Mouse (Mus musculus): ENCODE measurements around the gene Olfr605. TPM values are rescaled to one million over a fixed set of nuclear protein-coding genes. Genes with fewer than 3 reads are reported as not detected.
"Not testable (repeated sequence)": the region's sequence is repeated elsewhere in the genome, so short reads cannot be mapped to it uniquely, and the experiment has no call there.

Olfr605 gene
- polyA plus RNA-seq (2016; fragmentation: Nextera tagmentation; extraction: Ambion mirVana), result not detected in 2 replicates

DNA sequence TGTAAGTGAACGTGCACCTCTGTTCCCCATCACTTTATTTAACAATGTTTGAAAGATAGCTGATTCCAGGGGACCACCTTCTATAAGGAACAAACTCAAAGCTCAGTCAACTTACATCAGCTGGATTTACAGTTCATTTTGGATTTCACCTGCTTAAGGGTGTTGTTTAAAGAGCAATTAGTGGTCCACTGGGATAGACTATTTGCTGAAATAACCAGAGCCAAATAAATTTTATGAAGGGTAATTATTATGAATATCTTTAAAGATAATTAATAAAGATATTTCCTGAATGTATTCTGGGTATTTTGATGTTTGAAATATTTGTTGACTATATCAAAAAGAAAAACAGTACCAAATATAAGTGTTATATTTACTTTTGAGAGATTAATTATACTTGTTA lies at the start of gene Olfr605:
Olfr605 (minus strand) TSS at position 101 of the 400 bp plus-strand sequence.
- H3K4me3 ChIP-seq, result no peak within 1 kb of the TSS
- H3K36me3 ChIP-seq, result no peaks in the 10 kb centered on the region
- DNase-seq (ENCODE audit: low spot score), result no peak
- 92% methylated on average over 1 of the region's 1 CpGs for WGBS
- no peaks in the 10 kb centered on the region for H3K9me3 ChIP-seq (replicated peaks)
- H3K4me1 ChIP-seq, result no peaks in the 10 kb centered on the region
- no peaks in the 10 kb centered on the region for H3K27me3 ChIP-seq (ENCODE audit: low read depth, poor library complexity, severe bottlenecking)
- no peak within 1 kb of the TSS for H3K27ac ChIP-seq (replicated peaks)

DNA sequence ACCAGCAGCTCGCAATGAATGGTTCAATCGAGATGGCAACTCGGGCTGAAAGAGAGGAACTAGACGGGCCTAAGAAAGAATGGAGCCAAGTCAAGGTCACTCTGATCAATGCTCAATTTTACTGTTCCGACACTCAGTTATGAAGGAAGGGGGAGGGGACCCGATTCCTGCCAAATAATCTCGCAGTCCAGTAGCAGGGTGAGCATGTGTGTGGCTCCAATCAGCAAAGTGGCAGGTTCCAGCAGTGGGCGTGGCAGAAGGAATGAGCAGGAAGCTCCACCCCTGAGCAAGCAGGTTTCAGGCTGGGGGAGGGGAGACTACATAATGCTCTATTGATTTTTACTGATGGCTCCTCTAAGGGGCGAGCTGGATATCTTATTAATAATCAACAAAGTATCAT lies 31.9 kb upstream of the Olfr605 start:
- not testable (repeated sequence) for H3K36me3 ChIP-seq; H3K4me1 ChIP-seq; H3K27me3 ChIP-seq (ENCODE audit: low read depth, poor library complexity, severe bottlenecking); DNase-seq (ENCODE audit: low spot score); H3K4me3 ChIP-seq; H3K9me3 ChIP-seq (replicated peaks); H3K27ac ChIP-seq (replicated peaks)
- 89% methylated on average over 9 of the region's 9 CpGs for WGBS

DNA sequence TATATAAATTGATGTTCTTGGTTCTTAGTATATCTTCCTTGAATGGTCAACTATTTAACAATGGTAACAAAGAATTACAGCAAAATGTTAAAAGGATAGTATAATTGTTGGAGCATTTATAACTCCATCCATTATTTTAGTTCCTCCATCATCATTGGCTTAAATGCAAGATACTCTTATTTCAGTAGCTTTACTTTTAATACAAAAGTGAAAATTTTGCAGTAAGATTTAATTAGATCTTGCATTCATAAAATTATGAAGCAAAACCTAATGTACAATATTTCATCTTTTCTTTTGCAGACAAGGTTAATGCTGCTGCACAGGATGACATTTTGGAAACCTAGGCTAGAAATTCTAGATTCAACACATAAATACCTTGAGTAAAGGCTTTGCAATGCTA lies 24.3 kb upstream of the Olfr605 start, which contains the start of gene Olfr608:
Olfr608 (plus strand) TSS at position 301 of the 400 bp plus-strand sequence.
- H3K36me3 ChIP-seq, result no peaks in the 10 kb centered on the region
- H3K27ac ChIP-seq (replicated peaks), result no peak within 1 kb of the TSS
- H3K4me1 ChIP-seq, result no peaks in the 10 kb centered on the region
- no peak within 1 kb of the TSS for H3K4me3 ChIP-seq
- no peaks in the 10 kb centered on the region for H3K9me3 ChIP-seq (replicated peaks)
- no peak for DNase-seq (ENCODE audit: low spot score)
- H3K27me3 ChIP-seq (ENCODE audit: low read depth, poor library complexity, severe bottlenecking), result no peaks in the 10 kb centered on the region

DNA sequence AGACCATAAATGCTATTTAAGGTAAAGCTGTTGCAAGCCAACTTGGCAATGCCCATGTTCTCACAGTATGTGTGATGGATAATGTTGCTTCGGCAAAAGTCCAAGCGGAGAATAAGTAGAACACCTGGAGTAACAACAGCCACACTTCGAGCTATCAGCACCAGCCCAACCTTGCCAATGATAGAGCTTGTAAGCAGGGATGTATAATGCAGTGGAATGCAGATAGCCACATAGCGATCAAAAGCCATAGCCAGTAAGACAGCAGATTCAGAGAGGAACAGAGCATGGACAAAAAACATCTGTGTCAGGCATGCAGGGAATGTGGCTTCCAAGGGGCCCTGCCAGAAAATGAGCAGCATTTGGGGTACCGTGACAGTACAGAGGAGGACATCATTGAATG lies 15.4 kb upstream of the Olfr605 start:
- Histone ChIP-seq H3K27ac (replicated peaks) (no peak overlapping the region), H3K36me3 (no peaks in the 10 kb centered on the region), H3K27me3 (ENCODE audit: low read depth, poor library complexity, severe bottlenecking) (no peaks in the 10 kb centered on the region), H3K4me3 (no peak overlapping the region), H3K9me3 (replicated peaks) (no peaks in the 10 kb centered on the region), H3K4me1 (no peaks in the 10 kb centered on the region)
- 89% methylated on average over 5 of the region's 5 CpGs for WGBS
- DNase-seq (ENCODE audit: low spot score), result no peak

DNA sequence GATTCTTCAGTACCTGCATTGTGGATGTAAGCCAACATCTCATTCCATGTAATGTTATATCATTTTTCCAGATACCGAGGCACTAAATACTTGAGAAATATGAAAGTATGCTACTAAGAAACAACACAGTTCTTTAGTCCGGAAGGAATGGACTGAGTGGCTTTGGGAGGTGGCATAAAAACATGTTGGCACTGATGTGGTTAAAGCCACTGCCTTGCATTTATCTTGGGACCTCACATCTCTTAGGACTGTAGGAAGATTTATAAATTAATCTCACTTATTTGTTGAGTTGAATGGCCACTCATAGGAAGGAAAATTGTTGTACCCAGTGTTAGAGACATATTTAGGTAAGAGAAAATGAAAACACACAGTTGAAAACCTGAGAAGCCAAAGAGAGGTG lies 3.5 kb upstream of the Olfr605 start, which contains the start of gene Olfr606:
Olfr606 (plus strand) TSS at position 301 of the 400 bp plus-strand sequence.
- no peaks in the 10 kb centered on the region for H3K36me3 ChIP-seq
- H3K27ac ChIP-seq (replicated peaks), result no peak within 1 kb of the TSS
- H3K27me3 ChIP-seq (ENCODE audit: low read depth, poor library complexity, severe bottlenecking), result no peaks in the 10 kb centered on the region
- H3K4me3 ChIP-seq, result no peak within 1 kb of the TSS
- H3K4me1 ChIP-seq, result no peaks in the 10 kb centered on the region
- DNase-seq (ENCODE audit: low spot score), result no peak
- 90% methylated on average over 2 of the region's 2 CpGs for WGBS
- H3K9me3 ChIP-seq (replicated peaks), result no peaks in the 10 kb centered on the region

DNA sequence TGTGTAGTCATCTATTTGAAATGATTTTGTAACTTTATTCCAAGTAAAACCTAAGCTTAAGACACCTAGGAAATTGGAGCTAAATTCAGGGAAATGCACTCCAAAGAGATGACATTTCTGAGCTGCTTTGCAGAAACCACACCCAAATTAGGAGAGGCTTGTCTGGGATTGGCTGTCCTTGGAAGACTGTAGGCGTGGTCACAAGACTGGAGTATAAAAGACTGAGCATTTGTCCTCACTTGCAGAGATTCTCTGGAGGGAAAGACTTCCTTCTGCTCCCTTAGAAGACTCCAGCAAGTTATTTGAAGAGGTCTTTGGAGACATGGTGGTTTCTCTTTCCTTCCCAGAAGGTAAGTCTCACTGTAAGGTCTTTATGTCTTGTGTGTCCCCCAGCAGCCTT lies 30.5 kb downstream of the Olfr605 start, which contains the start of gene Usp17lc:
Usp17lc (plus strand) TSS at position 301 of the 400 bp plus-strand sequence.
- not testable (repeated sequence) for H3K9me3 ChIP-seq (replicated peaks); H3K4me1 ChIP-seq; H3K36me3 ChIP-seq; H3K4me3 ChIP-seq; H3K27me3 ChIP-seq (ENCODE audit: low read depth, poor library complexity, severe bottlenecking); DNase-seq (ENCODE audit: low spot score); H3K27ac ChIP-seq (replicated peaks)
- 80% methylated on average over 1 of the region's 1 CpGs for WGBS

DNA sequence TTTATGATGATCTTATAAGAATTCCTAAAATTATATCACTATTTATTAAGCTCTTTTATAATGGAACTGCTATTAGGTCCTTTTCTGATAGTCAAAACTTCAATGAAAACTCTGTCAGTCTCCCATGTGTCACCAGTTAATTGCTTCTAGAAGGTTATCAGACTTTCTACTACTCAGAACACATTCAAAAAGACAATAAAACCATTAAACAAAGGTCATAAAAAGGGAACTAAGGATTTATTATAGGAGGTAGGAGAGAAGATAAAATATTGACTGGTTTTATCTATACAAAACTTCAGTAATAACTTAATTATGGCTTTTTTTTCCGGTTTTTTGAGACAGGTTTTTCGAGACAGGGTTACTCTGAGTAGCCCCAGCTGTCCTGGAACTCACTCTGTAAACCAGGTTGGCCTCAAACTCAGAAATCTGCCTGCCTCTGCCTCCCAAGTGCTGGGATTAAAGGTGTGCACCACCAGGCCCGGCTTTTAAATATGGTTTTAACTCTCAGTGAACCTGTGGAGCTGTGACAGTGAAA lies 38.7 kb downstream of the Olfr605 start:
- not testable (repeated sequence) for H3K36me3 ChIP-seq; H3K27ac ChIP-seq (replicated peaks); H3K4me1 ChIP-seq; DNase-seq (ENCODE audit: low spot score); H3K27me3 ChIP-seq (ENCODE audit: low read depth, poor library complexity, severe bottlenecking); H3K4me3 ChIP-seq; H3K9me3 ChIP-seq (replicated peaks)
- WGBS, result 74% methylated on average over 3 of the region's 3 CpGs

DNA sequence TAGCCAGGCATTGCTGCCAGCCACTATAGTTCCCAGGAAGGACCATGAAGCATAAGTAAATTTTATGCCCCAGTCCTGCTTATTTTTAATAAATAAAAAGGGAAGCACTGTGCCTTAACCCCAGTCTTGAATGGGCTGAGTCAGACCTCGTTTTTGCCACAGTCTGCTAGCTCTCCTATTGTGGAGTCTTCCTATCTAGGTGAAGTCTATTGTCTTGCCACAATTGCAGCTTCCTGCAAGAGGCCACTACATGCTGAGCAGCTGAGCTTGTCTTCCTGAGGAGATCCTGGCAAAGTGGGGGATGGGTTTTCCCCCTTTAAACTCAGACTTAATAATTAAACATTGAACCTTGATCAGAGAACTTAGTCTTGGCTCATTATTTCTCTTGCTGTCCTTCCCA lies 46.3 kb downstream of the Olfr605 start:
- no peaks in the 10 kb centered on the region for H3K27me3 ChIP-seq (ENCODE audit: low read depth, poor library complexity, severe bottlenecking)
- H3K4me3 ChIP-seq, result no peak overlapping the region
- H3K9me3 ChIP-seq (replicated peaks), result no peaks in the 10 kb centered on the region
- DNase-seq (ENCODE audit: low spot score), result no peak
- H3K36me3 ChIP-seq, result no peaks in the 10 kb centered on the region
- no peak overlapping the region for H3K27ac ChIP-seq (replicated peaks)
- WGBS, result 17% methylated on average over 1 of the region's 1 CpGs
- no peaks in the 10 kb centered on the region for H3K4me1 ChIP-seq

DNA sequence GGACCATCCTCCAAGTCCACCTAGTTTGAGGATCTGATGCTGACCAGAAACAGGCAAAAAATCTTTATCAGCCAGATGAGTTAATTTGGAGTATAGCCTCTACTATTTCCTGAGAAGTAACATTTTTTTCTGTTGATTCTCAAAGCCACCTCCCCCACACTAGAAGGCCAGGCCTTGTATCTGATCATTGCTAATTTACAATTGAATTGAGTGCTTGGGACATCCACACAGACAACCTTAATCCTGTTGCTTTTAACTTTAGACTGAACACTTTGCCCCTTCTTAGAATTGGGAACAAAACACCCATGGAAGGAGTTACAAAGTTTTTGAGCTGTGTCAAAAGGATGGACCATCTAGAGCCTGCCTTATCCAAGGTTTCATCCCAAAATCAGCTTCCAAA lies 47.5 kb downstream of the Olfr605 start:
- Histone ChIP-seq H3K27me3 (ENCODE audit: low read depth, poor library complexity, severe bottlenecking) (no peaks in the 10 kb centered on the region), H3K36me3 (no peaks in the 10 kb centered on the region), H3K4me3 (no peak overlapping the region), H3K9me3 (replicated peaks) (no peaks in the 10 kb centered on the region), H3K27ac (replicated peaks) (no peak overlapping the region), H3K4me1 (no peaks in the 10 kb centered on the region)
- DNase-seq (ENCODE audit: low spot score), result no peak

Small RNA genes lying within 50 kb of the gene (microRNA-seq; reads per million reads assigned to microRNA genes)
- not detected for gene Gm25774

Other genes starting within 250 kb of the Olfr605 start
- gene Olfr593, start 233.6 kb downstream of the Olfr605 start, polyA plus RNA-seq (2016; fragmentation: Nextera tagmentation; extraction: Ambion mirVana), result not detected in 2 replicates
- gene Olfr594, start 228.4 kb downstream of the Olfr605 start, polyA plus RNA-seq (2016; fragmentation: Nextera tagmentation; extraction: Ambion mirVana), result not detected in 2 replicates
- not detected in 2 replicates for gene Usp17ld, start 192.9 kb downstream of the Olfr605 start, polyA plus RNA-seq (2016; fragmentation: Nextera tagmentation; extraction: Ambion mirVana)
- gene Olfr596, start 139.8 kb downstream of the Olfr605 start, polyA plus RNA-seq (2016; fragmentation: Nextera tagmentation; extraction: Ambion mirVana), result not detected in 2 replicates
- gene Olfr597, start 129.1 kb downstream of the Olfr605 start, polyA plus RNA-seq (2016; fragmentation: Nextera tagmentation; extraction: Ambion mirVana), result not detected in 2 replicates
- gene Olfr598, start 121.9 kb downstream of the Olfr605 start, polyA plus RNA-seq (2016; fragmentation: Nextera tagmentation; extraction: Ambion mirVana), result not detected in 2 replicates
- not detected in 2 replicates for gene Olfr599, start 109.5 kb downstream of the Olfr605 start, polyA plus RNA-seq (2016; fragmentation: Nextera tagmentation; extraction: Ambion mirVana)
- not detected in 2 replicates for gene Olfr600, start 95.8 kb downstream of the Olfr605 start, polyA plus RNA-seq (2016; fragmentation: Nextera tagmentation; extraction: Ambion mirVana)
- gene Olfr601, start 82.8 kb downstream of the Olfr605 start, polyA plus RNA-seq (2016; fragmentation: Nextera tagmentation; extraction: Ambion mirVana), result not detected in 2 replicates
- gene Olfr603, start 59.3 kb downstream of the Olfr605 start, polyA plus RNA-seq (2016; fragmentation: Nextera tagmentation; extraction: Ambion mirVana), result not detected in 2 replicates
- gene Usp17lc, start 30.4 kb downstream of the Olfr605 start, polyA plus RNA-seq (2016; fragmentation: Nextera tagmentation; extraction: Ambion mirVana), result not detected in 2 replicates
- not detected in 2 replicates for gene Olfr606, start 3.6 kb upstream of the Olfr605 start, polyA plus RNA-seq (2016; fragmentation: Nextera tagmentation; extraction: Ambion mirVana)
- gene Olfr607, start 18.7 kb upstream of the Olfr605 start, polyA plus RNA-seq (2016; fragmentation: Nextera tagmentation; extraction: Ambion mirVana), result not detected in 2 replicates
- gene Olfr608, start 24.4 kb upstream of the Olfr605 start, polyA plus RNA-seq (2016; fragmentation: Nextera tagmentation; extraction: Ambion mirVana), result not detected in 2 replicates
- gene Olfr609, start 52.6 kb upstream of the Olfr605 start, polyA plus RNA-seq (2016; fragmentation: Nextera tagmentation; extraction: Ambion mirVana), result not detected in 2 replicates
- not detected in 2 replicates for gene Olfr610, start 66.7 kb upstream of the Olfr605 start, polyA plus RNA-seq (2016; fragmentation: Nextera tagmentation; extraction: Ambion mirVana)
- gene Olfr611, start 75.4 kb upstream of the Olfr605 start, polyA plus RNA-seq (2016; fragmentation: Nextera tagmentation; extraction: Ambion mirVana), result not detected in 2 replicates
- gene Olfr612, start 97.3 kb upstream of the Olfr605 start, polyA plus RNA-seq (2016; fragmentation: Nextera tagmentation; extraction: Ambion mirVana), result not detected in 2 replicates
- gene Olfr613, start 102.6 kb upstream of the Olfr605 start, polyA plus RNA-seq (2016; fragmentation: Nextera tagmentation; extraction: Ambion mirVana), result not detected in 2 replicates
- gene Olfr615, start 110.6 kb upstream of the Olfr605 start, polyA plus RNA-seq (2016; fragmentation: Nextera tagmentation; extraction: Ambion mirVana), result not detected in 2 replicates
- not detected in 2 replicates for gene Olfr616, start 123.7 kb upstream of the Olfr605 start, polyA plus RNA-seq (2016; fragmentation: Nextera tagmentation; extraction: Ambion mirVana)
- gene Olfr617, start 127.6 kb upstream of the Olfr605 start, polyA plus RNA-seq (2016; fragmentation: Nextera tagmentation; extraction: Ambion mirVana), result not detected in 2 replicates
- not detected in 2 replicates for gene Olfr618, start 144.7 kb upstream of the Olfr605 start, polyA plus RNA-seq (2016; fragmentation: Nextera tagmentation; extraction: Ambion mirVana)
- gene Olfr619, start 155.1 kb upstream of the Olfr605 start, polyA plus RNA-seq (2016; fragmentation: Nextera tagmentation; extraction: Ambion mirVana), result not detected in 2 replicates
- gene Olfr620, start 167.1 kb upstream of the Olfr605 start, polyA plus RNA-seq (2016; fragmentation: Nextera tagmentation; extraction: Ambion mirVana), result not detected in 2 replicates
- gene Olfr622, start 197.3 kb upstream of the Olfr605 start, polyA plus RNA-seq (2016; fragmentation: Nextera tagmentation; extraction: Ambion mirVana), result not detected in 2 replicates
- gene Olfr623, start 218.3 kb upstream of the Olfr605 start, polyA plus RNA-seq (2016; fragmentation: Nextera tagmentation; extraction: Ambion mirVana), result not detected in 2 replicates
- 0.02 TPM in 2 replicates for gene Olfr624, start 225.8 kb upstream of the Olfr605 start, polyA plus RNA-seq (2016; fragmentation: Nextera tagmentation; extraction: Ambion mirVana)
- gene Olfr625-ps1, start 237.3 kb upstream of the Olfr605 start, polyA plus RNA-seq (2016; fragmentation: Nextera tagmentation; extraction: Ambion mirVana), result not detected in 2 replicates

Measured in midbrain, embryonic 10.5 days (tissue).